Mouse (Mus musculus) lung, adult 2 months (tissue): ENCODE measurements around the gene Ndufa7.

ENCODE experiments used
- CTCF ChIP-seq: fragments of 200-500 bp; IDR thresholded peaks from 2 replicates; pipeline ENCODE4 v1.5.1; 2011; ENCODE audit warnings: mild to moderate bottlenecking, low read length, control low read depth; ENCODE audit not compliant: insufficient read depth
- POLR2A ChIP-seq: fragments of 200-500 bp; IDR thresholded peaks from 2 replicates; pipeline ENCODE4 v1.6.1; 2011; ENCODE audit warnings: low read depth, mild to moderate bottlenecking, control low read depth, low read length, borderline replicate concordance; ENCODE audit errors: extremely low read depth

DNA sequence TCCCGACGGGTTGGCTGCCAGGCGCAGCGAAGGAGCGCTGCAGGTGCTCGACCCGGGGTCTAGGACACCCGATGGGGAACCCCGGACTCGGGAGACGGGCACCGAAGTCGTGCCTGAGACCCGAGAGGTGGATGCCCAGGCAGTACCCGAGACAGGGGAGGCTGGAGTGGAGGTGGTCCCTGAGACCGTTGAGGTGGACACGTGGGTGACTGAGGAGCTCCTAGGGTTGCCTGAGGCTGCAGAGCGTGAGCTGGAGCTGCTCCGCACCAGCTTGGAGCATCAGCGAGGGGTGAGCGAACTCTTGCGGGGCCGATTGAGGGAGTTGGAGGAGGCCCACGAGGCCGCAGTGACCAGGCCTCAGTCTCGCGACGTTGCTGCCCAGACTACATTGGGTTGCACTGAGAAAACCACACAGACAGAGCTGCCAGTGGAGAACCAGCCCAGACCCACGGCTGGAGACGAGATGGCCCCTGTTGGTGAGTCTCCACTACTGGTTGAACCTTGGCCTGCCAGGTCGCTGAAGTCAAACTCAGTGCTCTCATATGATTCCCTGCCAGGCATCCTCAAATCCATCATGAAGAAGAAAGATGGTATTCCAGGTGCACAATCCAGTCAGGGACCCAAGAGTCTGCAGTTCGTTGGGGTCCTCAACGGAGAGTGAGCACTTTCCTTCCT lies 6.3 kb upstream of the Ndufa7 start:
- TF ChIP-seq POLR2A (peak; percentile 24; the same call in 1 of the 2 replicates), CTCF (no peak)
